Mouse (Mus musculus) layer of hippocampus, postnatal 10 days (tissue): ENCODE results near the gene Lgals9. TPM values are rescaled to one million over a fixed set of nuclear protein-coding genes. Genes with fewer than 3 reads are reported as not detected.

Experiments
- DNase-seq, 2 experiments: peaks; one replicate each; pipeline ENCODE4 v3.0.0; 2021; ENCODE audit warnings: low spot score in 2 of 2
- total RNA-seq, 2 experiments: library from RNA; stranded (reverse); gene quantifications; 2 replicates each; pipeline ENCODE4 v1.2.3; 2021

Lgals9 gene
- total RNA-seq, 2 experiments from 2014 or later: 6.6 to 7.1 TPM

DNA sequence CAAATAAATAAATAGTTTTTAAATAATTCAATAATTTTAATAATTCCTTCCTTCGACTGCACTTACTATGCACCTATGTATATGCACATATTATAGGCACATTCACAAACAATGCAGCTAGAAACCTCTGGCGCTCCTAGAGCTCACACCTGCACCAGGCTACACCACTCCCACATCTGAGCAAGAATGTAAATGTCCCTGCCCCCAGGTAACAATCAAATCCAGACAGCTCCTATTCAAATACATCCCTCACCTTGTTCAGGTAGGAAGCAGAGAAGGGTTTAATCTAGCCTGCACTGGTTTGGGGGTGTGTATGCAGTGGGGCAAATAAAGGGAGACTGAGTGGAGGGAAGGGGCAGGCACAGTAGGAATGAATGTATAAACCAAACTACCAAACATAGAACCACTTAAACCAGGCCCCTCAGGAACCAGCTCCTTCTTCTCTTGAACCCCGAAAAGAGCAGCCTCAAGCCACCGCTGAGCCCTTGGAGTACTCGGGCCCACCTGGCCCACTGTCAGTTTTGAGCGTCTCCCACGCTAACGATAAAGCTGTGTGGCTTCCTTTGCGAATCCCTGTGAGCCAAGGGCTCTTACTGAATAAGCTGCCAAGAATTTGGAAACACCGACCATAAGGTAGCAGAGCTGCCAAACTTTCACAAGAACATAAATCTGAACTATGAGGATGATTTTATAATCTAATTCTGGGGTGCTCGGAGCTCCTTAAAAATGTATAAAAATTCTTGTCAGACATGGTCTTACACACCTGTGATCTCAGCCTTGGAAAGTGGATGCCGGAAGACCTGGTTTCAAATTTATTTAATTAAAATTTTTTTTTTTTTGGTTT is 6.3 kb downstream of the Lgals9 start:
- DNase-seq: no peak

DNA sequence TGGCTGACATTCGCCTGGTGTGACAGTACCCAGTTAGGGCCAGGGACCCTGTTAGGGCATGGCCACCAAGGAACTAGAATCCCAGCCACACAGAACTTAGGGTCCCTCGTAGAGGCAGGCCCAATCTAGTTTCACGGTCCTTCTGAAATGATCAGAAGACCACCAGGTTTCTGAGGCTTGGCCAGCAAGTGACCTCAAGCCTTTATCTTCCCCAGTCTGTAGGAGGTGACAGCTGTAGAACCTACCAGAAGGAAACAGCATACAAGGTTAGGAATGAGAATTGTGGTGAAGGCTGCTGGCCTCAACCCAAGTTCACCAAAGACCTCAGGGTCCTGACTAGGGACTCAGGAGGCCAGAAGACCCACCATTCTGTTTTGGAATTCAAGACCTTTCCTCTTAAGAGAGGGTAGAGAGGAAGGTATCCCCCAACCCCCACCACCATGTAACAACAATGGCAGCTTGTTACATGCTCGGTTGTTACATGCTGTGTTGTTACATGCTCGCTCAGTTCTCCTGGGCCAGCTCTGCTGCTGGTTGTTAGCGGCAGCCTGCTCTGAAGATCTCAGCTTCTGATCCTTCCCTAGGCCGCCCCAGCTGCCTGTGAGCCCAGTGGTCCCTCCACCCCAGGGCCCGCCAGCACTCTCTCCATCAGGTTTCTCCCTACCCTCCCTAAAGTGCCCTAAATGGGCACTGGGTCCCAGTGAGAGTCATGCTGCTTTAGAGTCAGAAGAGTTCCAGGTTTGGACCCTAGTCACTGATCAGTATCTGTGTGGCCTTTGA is 7.8 kb downstream of the Lgals9 start:
- no peak for DNase-seq

DNA sequence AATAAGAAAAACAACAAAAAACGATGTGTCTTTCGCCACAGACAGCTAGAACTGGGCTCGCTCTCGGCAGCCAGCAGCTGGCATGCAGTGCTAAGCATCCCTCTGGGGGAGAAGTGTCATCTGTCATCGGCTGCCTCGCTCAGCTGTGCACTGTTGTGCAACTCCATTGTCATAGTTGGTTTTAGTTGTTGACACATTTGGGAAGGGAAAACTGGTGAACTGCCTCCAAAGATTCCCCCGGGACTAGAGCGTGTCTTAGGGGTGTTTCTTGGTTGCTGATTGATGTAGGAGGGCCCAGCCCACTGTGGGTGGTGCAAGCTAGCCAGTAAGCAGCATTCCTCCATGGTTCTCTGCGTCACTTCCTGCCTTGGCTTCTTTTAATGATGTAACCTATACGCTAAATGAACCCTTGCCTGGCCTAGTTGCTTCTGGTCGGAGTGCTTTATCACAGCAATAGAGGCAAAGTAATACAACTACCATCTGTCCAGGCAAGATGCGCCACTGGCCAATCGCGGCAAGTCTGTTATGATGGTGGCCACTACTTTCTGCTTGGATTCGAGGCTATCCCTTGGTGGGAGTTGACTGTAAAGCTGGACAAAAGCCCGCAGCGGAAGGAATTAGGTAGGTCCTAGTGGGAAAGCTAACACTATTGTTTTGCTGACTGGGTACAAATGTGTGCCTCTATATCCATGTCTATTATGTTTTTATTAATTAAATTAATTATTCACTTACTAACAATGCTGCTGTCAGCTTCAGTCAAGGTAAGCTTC is 11.2 kb downstream of the Lgals9 start:
- peak; percentile 35 to 41 for DNase-seq

DNA sequence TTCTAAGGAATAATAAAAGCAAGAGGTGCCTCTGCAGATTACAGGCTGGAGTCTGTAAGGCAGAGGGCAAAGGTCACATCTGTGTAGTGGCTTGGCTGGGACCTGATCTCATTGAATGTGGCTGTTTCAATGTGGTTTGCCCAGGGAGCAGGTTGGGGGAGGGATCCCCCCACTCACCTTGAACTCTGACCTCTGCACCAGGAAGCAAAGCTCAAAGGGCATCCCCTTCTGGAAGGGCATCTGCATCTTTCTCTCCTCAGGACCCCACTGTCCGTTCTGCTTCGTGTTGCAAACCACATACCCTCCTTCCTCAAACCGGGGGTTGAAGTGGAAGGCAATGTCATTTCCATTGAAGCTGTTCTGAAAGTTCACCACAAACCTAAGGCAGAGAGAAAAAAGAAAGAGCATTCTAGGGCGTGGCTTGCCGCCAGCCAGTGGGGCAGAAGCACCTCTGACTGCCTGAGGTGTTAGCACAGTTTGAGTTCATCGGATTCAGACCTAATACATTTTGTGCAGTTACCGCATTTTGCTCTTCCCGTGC is 11.9 kb downstream of the Lgals9 start:
- DNase-seq: no peak

DNA sequence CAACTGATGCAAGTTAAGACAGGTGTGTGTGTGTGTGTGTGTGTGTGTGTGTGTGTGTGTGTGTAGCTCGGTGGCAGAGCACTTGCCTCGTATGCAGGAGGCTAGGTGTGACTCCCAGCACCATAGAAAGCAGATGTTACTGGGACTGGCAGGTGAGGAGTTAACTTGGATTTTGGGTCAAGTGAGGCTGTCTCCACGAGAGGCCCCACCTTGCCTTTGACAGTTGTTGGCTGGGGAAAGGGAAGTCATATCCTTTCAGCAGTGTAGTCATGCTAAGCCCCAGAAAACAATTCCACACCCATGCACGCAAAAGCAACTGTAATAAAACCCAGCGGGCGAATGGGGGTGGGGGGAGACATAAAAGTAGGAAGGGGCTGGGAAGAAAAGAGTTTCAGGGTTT is 12.4 kb downstream of the Lgals9 start:
- DNase-seq: no peak

DNA sequence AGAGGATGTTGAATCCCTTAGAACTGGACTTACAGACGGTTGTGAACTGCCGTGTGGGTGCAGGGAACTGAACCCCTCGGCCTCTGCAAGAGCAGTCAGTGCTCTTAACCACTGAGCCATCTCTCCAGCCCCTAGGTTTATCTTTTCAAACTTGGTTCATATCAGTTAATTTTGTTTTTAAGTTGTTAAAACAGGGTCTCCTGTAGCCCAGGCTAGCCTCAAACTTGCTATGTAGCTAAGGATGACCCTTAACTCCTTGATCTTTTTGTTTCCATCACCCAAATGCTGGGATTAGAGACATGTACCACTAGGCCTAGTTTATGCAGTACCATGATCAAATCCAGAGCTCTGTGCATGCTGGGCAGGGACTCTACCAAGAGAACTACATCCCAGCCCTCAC is 13.0 kb downstream of the Lgals9 start:
- DNase-seq: no peak

DNA sequence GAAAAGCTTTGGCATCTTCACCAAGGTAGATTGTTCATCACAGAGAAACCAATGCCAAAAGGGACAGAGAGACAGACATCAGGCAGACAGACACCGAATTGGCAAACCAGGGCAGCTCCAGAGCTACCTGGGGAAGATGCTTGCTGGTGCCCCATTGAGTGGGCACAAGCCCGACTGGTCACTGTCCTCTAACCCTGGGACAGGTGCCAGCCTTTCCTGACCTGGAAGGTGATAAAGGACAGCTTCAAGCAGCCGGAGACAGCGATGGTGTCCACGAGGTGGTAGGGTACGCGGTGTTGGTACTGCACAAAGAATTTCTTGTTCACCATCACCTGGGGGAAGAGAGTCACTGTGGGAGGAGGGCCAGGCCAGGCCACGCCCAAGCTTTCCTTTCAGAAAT is 13.7 kb downstream of the Lgals9 start:
- no peak for DNase-seq

DNA sequence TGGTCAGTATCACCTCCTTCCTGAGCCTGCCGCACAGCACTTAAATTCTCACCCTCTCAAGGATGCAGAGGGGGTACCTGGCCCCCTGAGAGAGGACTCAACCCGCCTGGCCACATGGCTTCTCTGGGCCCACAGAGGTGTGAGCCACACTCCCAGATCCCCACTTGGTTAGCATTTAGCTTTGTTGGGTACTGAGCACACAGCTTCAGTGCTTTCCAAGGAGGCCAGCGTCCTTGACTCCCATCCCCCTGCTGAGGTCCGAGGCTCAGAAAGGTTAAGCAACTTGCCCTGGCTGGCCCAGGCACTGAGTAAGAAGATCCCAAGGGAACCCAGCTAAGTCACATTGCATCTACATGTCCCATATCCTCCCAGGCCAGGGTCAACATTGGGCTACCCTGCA is 16.6 kb downstream of the Lgals9 start:
- DNase-seq: no peak

DNA sequence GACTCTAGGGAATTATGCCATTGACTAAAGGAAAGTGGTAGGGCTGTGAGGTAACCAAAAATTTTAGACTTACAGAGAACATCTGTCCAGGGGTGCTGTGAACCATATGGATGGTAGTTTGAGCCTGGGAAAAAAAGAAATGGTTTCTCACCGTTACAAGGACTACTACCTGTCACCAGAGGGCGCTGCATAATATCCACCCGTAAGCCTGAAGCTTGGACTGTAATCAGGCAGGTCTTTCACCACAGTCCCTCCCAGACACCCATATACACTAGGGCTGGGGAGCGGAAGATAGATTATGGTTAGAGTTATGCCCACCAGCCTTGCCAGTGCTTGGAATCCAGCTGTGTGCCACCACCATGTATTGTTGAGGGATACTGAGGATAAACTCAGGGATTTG is 17.4 kb downstream of the Lgals9 start:
- DNase-seq: peak; percentile 53 to 65

DNA sequence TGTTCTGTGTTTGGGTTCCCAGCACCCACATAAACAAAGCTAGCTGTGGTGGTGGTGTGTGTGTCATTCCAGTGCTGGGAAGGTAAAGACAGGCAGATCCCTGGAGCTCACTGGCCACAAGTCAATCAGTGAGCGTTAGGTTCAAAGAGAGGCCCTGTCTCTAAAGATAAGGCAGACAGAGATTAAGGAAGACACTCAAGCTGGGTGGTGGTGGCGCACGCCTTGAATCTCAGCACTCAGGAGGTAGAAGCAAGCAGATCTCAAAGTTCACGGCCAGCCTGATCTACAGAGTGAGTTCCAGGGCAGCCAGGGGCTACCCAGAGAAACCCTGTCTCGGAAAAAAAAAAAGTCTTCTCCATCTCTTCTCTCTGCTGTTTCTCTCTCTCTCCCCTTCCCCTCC is 23.5 kb downstream of the Lgals9 start:
- no peak for DNase-seq

DNA sequence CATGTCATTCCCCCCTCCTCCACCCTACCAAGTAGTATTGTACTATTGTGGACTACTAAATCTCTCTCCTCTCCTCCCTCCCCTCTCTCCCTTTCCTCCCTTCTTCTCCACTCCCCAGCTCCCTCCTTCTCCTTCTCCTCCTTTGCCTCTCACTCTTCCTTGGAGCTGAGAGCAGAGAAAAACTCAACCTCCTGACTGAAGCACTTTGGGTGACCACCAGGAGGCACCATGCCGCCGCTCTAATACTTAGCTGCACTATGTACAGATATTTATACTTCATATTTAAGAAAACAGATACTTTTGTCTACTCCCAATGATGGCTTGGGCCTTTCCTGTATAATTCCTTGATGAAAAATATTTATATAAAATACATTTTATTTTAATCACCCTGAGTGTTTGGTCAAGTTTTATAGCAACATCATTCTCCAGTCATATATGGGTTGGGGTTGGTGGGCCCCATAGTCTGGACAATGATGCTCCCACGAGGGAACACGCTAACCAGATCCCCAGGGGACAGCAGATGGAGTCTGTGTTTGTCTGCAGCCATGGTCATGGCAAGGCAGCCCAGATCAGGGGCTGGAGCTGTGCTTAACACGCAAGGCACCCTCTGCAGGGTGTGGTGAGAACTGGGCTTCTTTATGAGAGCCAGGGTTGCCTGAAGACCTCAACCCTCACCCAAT is 24.8 kb downstream of the Lgals9 start:
- peak; percentile 40 to 52 for DNase-seq

DNA sequence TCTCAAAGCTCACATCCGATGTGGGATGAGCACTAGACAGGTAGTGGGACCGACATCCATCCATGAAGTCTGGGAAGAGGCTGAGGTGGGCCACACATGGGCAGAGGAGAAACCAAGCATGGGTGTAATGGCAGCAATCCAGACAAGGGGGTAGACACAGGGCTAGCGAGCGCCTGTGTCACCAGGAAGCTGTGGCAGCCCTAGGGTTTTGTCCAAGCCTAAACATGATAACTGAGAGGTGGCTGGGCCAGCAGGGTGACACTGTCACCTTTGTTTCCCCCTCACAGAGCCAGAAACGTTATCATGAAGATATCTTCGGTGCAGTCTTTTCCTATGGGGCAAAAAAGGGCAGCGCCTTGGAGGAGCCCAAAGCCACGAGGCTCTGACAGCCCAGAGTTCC is 25.4 kb downstream of the Lgals9 start:
- no peak for DNase-seq

DNA sequence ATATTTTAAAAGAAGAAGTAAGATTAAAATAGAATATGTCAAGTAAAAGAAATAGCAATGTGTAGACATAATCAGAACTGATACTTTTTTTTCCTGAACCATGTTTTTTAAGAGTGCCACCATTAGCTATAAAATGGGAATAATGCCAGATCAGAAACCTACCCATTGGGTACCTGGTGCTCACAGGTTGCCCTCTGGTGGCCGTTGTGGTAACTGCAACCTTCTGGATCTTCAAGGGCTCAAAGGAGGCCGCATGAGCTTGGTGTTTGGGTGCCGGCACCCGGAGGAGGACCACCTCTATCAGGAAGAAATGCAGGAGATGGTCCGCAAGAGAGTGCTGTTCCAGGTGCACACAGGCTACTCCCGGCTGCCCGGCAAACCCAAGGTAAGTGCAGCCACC is 28.5 kb downstream of the Lgals9 start:
- DNase-seq: peak; percentile 90

DNA sequence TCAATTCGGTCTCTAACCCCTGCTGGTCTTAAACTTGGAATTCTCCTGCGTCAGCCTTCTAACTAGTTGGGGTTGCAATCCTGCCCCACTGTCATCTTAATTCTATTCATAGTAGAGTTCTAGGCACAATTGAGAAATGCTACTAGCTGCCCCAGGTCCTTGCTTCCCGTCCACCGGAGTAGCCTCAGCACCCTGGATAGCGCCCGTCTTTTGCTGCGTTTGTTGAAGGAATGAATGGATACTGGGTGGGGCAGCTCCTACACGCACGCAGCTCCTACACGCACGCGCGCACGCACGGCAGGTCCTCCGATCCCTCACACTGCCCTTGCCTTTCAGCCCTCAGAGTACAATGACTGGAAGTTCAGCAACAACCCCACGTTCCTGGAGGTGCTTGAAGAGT is 32.3 kb downstream of the Lgals9 start:
- peak in 1 of 2 experiments; percentile 22 for DNase-seq

DNA sequence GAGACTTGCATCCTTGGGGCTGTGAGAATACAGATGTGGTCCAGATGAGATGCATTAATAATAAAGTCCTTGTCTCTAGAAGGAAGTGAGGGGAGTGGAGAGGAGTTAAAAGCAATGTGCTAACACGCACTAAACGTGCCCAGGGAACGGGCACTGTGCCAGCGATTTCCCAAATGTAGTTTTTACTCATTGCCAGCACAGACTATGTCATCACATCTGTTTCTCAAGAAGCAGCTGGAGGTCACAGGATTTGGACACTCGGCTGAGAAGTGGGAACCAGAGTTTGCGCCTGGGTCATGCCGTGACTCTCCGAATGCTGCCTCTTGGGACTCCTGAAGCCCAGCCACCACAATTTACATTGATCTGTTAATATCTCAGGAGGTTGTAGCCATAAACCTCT is 34.4 kb downstream of the Lgals9 start:
- no peak for DNase-seq

DNA sequence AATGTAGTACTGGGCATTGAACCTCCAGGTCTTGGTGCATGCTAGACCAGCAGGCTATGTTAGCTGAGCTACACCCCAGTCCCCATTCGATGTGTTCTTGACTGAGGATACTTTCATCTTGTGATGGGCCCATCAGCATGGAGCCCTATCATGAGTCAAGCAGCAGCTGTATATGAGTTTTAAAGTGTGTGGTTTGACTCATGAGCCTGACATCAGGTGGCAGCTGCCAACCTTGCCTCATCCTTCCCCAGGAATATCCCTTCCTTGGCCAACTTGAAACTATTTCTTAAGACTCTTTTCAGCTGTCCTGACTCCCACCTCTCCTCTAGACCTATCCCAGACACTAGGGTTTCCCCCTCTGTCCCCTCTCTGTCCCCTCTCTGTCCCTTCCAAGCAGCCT is 41.7 kb downstream of the Lgals9 start:
- no peak for DNase-seq

DNA sequence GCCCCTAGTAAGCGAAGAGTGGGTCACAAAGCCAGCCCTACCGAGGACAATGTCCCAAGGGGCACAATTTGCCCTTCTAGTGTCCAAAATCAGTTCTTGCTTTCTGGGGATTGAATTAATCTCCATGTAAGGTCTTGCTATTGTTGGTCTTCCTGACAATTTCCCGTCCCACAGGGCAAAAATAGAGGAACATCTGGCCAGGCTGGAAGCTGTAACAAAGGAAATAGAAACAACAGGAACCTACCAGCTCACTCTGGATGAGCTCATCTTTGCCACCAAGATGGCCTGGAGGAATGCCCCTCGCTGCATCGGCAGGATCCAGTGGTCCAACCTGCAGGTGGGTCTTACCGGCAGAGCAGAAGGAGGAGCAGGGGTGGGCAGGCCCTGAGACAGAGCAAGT is 49.6 kb downstream of the Lgals9 start:
- no peak for DNase-seq

DNA sequence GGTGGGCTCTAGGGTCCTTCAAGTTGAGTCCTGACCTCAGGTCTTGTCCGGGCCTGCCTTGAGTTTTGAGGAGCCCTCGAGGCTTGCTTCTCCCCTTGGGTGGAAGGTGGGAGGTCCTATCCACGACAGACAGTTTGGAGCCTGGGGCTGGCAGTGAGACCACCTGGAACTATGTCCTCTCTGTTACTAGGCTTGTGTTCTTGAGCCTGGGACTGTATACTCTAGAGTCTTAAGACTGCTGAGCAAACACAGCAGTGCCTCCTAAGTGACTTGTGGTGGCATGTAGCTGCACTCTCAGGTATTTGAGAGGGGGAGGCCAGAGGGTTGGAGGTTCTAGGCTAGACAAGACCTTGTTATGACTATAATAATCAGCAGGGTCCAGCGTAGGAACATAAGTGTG is 50.0 kb downstream of the Lgals9 start:
- DNase-seq: no peak

DNA sequence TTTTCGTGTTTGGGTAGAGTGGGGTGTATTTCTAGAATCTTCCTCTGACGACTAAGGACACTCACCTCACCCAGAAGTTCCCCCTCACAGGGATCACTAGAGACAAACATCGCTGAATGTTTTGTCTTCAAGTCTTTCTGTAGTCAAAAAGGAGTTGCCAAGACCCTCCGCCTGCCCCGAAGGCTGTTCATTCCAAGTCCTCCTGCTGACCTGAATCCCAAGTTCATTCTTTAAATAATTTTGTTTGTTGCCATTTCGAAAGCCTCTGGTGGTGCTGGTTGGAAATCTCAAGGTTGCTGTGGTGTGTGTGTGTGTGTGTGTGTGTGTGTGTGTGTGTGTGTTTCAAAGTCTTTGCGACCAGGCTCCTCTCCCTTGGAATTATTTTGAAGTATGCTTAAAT is 50.4 kb downstream of the Lgals9 start:
- DNase-seq: no peak

DNA sequence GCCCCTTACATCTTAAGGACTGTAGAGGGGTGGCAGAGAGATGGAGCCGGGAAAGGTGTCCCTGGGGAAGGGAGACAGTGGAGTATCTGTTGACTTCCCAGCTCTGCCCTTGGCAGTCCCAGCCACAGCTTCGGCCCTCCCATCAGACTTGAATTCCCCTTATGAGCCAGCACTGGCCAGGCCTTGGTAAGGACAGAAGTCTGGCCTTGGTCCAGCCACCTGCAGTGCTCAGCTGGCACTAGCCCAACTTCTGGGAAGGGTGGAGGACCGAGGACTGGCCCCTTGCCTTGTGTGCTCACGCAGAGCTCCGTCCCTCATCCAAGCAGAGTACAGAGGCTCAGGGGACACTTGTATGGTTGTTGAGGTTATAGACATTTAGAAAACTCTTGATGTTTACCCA is 55.4 kb downstream of the Lgals9 start:
- peak; percentile 68 to 77 for DNase-seq

DNA sequence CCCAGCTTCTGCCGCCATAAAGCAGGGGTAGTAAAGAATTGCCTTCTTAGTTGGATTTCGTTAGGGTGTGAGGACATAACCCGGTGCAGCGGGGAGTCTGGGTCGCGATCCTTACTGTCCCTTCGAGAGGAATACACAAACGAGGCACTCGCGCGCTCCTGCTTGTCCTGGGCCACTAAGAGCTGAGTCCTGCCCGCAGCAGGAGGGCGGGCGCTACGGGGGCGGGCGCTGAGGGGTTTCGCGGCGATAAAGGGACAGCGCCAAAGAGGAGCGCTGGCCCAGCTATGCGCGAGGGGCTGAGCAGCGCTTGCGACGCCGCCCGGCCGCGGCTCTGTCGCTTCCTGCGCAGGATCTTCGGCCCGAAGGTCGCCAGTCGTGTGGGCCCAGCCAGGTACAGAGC is 59.8 kb downstream of the Lgals9 start:
- peak in 1 of 2 experiments; percentile 25 for DNase-seq
